Mouse (Mus musculus) heart, postnatal 0 days (tissue): ENCODE data around the gene Shank3.

Experiments
- CTCF ChIP-seq: IDR thresholded peaks from 2 replicates; pipeline ENCODE4 v1.5.1; 2016; ENCODE audit warnings: antibody characterized with exemption, control low read depth, low read depth
- EP300 ChIP-seq: IDR thresholded peaks from 2 replicates; pipeline ENCODE4 v1.6.1; 2016; ENCODE audit warnings: antibody characterized with exemption, low read depth

GRCm38 (mm10) chr15:89504838-89505237 is 5.4 kb downstream of the Shank3 start:
- TF ChIP-seq EP300 (no peak), CTCF (no peak)
